Mouse (Mus musculus) gastrocnemius, adult 2 months (tissue): ENCODE measurements around the gene Mmab. TPM values are rescaled to one million over a fixed set of nuclear protein-coding genes. Genes with fewer than 3 reads are reported as not detected.

Experiments
- DNase-seq: peaks from one replicate; pipeline ENCODE4 v3.0.0; 2022
- H3K27ac ChIP-seq: fragments of 200-600 bp; 2 replicates; pipeline ENCODE4 v1.8.1; 2022; ENCODE audit warnings: mild to moderate bottlenecking
- H3K4me3 ChIP-seq: fragments of 200-600 bp; 2 replicates; pipeline ENCODE4 v1.8.1; 2022; ENCODE audit warnings: mild to moderate bottlenecking, moderate library complexity
- CTCF ChIP-seq: fragments of 200-600 bp; IDR thresholded peaks from 2 replicates; pipeline ENCODE4 v1.8.1; 2022; ENCODE audit warnings: antibody characterized with exemption, mild to moderate bottlenecking, moderate library complexity
- intact Hi-C: fragments of 180-260 bp; cut with DNase I; formaldehyde crosslinking; loops from one replicate; pipeline ENCODE4 v1.15.1; 2025
- total RNA-seq, 2 experiments: library from RNA; stranded (reverse); gene quantifications; 2 replicates each; pipeline ENCODE4 v1.2.3; 2021

The Mmab gene
- total RNA-seq, 2 experiments from 2014 or later: 17.3 to 19.0 TPM

- Histone ChIP-seq H3K27ac (no peak overlapping the region), H3K4me3 (no peak overlapping the region)
- TF ChIP-seq CTCF: no peak
- intact Hi-C loops: no loop called here
- DNase-seq: no peak
These were observed 21.3 kb downstream of the Mmab start for GRCm38 (mm10) chr5:114422591-114422990.

- DNase-seq: no peak
- intact Hi-C loops: no loop called here
- Histone ChIP-seq H3K4me3 (no peak overlapping the region), H3K27ac (no peak overlapping the region)
- TF ChIP-seq CTCF: no peak
These were observed 22.1 kb downstream of the Mmab start for GRCm38 (mm10) chr5:114421561-114422298.

GRCm38 (mm10) chr5:114418541-114418940 lies 25.3 kb downstream of the Mmab start:
- Histone ChIP-seq H3K4me3 (no peak overlapping the region), H3K27ac (no peak overlapping the region)
- TF ChIP-seq CTCF: peak; percentile 33
- intact Hi-C loops: no loop called here
- no peak for DNase-seq

- H3K4me3 ChIP-seq: no peak overlapping the region
- no peak for TF ChIP-seq CTCF
- no peak for DNase-seq
- H3K27ac ChIP-seq: no peak overlapping the region
- intact Hi-C loops: no loop called here
These were observed 27.0 kb downstream of the Mmab start for GRCm38 (mm10) chr5:114416855-114417254.

GRCm38 (mm10) chr5:114415606-114416005 lies 28.3 kb downstream of the Mmab start:
- intact Hi-C loops: no loop called here
- no peak for TF ChIP-seq CTCF
- DNase-seq: no peak
- no peak overlapping the region for H3K27ac ChIP-seq
- H3K4me3 ChIP-seq: no peak overlapping the region

GRCm38 (mm10) chr5:114413067-114413735 lies 30.7 kb downstream of the Mmab start:
- DNase-seq: peak; percentile 66
- no peak overlapping the region for H3K4me3 ChIP-seq
- no peak for TF ChIP-seq CTCF
- intact Hi-C loops: no loop called here
- H3K27ac ChIP-seq: peak overlapping the region; percentile 53

- H3K4me3 ChIP-seq: no peak overlapping the region
- intact Hi-C loops: no loop called here
- no peak for TF ChIP-seq CTCF
- no peak for DNase-seq
- 0 out of 2 replicates have a peak overlapping the region, but pooled peaks have one; percentile 53 for H3K27ac ChIP-seq
These were observed 31.4 kb downstream of the Mmab start for GRCm38 (mm10) chr5:114412361-114412998.

- Histone ChIP-seq H3K27ac (no peak overlapping the region), H3K4me3 (no peak overlapping the region)
- intact Hi-C loops: no loop called here
- DNase-seq: no peak
- no peak for TF ChIP-seq CTCF
These were observed 33.4 kb downstream of the Mmab start for GRCm38 (mm10) chr5:114410429-114410828.

- no peak for DNase-seq
- intact Hi-C loops: no loop called here
- no peak overlapping the region for H3K27ac ChIP-seq
- no peak overlapping the region for H3K4me3 ChIP-seq
- no peak for TF ChIP-seq CTCF
These were observed 35.0 kb downstream of the Mmab start for GRCm38 (mm10) chr5:114408846-114409245.

- Histone ChIP-seq H3K4me3 (no peak overlapping the region), H3K27ac (no peak overlapping the region)
- TF ChIP-seq CTCF: no peak
- intact Hi-C loops: no loop called here
- no peak for DNase-seq
These were observed 36.0 kb downstream of the Mmab start for GRCm38 (mm10) chr5:114407810-114408209.

GRCm38 (mm10) chr5:114407269-114407668 lies 36.6 kb downstream of the Mmab start:
- H3K27ac ChIP-seq: no peak overlapping the region
- no peak for TF ChIP-seq CTCF
- intact Hi-C loops: no loop called here
- peak; percentile 62 for DNase-seq
- H3K4me3 ChIP-seq: no peak overlapping the region

GRCm38 (mm10) chr5:114406592-114406991 lies 37.3 kb downstream of the Mmab start:
- H3K27ac ChIP-seq: no peak overlapping the region
- no peak overlapping the region for H3K4me3 ChIP-seq
- no peak for DNase-seq
- TF ChIP-seq CTCF: no peak
- intact Hi-C loops: no loop called here

GRCm38 (mm10) chr5:114393169-114393568 lies 50.7 kb downstream of the Mmab start:
- Histone ChIP-seq H3K27ac (no peak overlapping the region), H3K4me3 (no peak overlapping the region)
- no peak for TF ChIP-seq CTCF
- intact Hi-C loops: no loop called here
- DNase-seq: no peak
